24 mouse cellular contexts compared by ENCODE assay signal in the genomic region with DNA sequence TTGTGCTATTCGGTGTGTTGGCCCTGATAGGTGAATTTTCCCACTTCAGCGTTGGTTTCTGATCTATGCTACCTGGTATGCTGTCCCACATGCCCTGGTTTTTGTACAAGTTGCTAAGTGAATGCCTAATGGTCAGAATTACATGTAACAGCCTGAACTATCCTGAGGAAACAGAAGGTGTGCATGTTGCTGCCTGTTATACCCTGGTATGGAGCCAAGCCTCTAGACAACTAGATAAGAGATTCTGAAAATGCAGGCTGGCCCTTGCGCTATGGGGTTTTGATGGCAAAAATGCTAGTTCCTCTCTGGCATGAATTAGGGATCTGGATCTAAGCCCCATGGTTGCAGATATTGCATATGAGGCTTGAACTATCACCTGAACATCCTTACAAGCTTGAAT. TPM values are rescaled to one million over a fixed set of nuclear protein-coding genes. Genes with fewer than 3 reads are reported as not detected.
"Had no signal": no experiment of that assay in that cellular context is flagged by ENCODE, and none has a peak within 500 bp of the region (broad histone marks: within the 10 kb centered on the region; RNA-seq: fewer than 3 reads in every experiment).

No protein-coding gene starts in this region.

- H3K27ac ChIP-seq: neural tube, embryonic 12.5 days; neural tube, embryonic 13.5 days; neural tube, embryonic 15.5 days; stomach, embryonic 15.5 days; stomach, postnatal 0 days had no signal

- H3K4me3 ChIP-seq: neural tube, embryonic 12.5 days; neural tube, embryonic 13.5 days; neural tube, embryonic 15.5 days; stomach, embryonic 15.5 days had no signal

- H3K4me1 ChIP-seq: neural tube, embryonic 12.5 days; neural tube, embryonic 13.5 days; neural tube, embryonic 15.5 days; stomach, embryonic 15.5 days had no signal

- DNase-seq: retina, postnatal 1 day; right cerebral cortex, adult 18-20 months; right cerebral cortex, postnatal 25 days; right cerebral cortex, postnatal 4 days; spleen, adult 18-20 months; thymus, adult 18-20 months; thymus, adult 2 months; thymus, postnatal 14 days; thymus, postnatal 25 days; thymus, postnatal 36 days; thymus, postnatal 4 days had no signal

- H3K9ac ChIP-seq: neural tube, embryonic 12.5 days; neural tube, embryonic 13.5 days; neural tube, embryonic 15.5 days; stomach, embryonic 15.5 days had no signal

- H3K4me2 ChIP-seq: neural tube, embryonic 12.5 days; neural tube, embryonic 13.5 days; neural tube, embryonic 15.5 days; stomach, embryonic 15.5 days had no signal

- H3K36me3 ChIP-seq: neural tube, embryonic 12.5 days; neural tube, embryonic 13.5 days; neural tube, embryonic 15.5 days; stomach, embryonic 15.5 days had no signal

- H3K9me3 ChIP-seq: neural tube, embryonic 12.5 days; neural tube, embryonic 13.5 days; neural tube, embryonic 15.5 days; stomach, embryonic 15.5 days had no signal

- H3K27me3 ChIP-seq: neural tube, embryonic 12.5 days; neural tube, embryonic 15.5 days; stomach, embryonic 15.5 days had no signal

RNA-seq across cellular contexts. Expression of gene Prdx6b, which starts 15.4 kb away (rescaled TPM):
- total RNA-seq: neutrophil, adult 5-6 weeks had no signal
- polyA plus RNA-seq: neural tube, embryonic 12.5 days; neural tube, embryonic 13.5 days; neural tube, embryonic 14.5 days; neural tube, embryonic 15.5 days; small intestine, adult 2 months; spleen, adult 2 months; stomach, embryonic 14.5 days; stomach, embryonic 16.5 days; stomach, postnatal 0 days; thymus, adult 2 months; thymus, postnatal 0 days; urinary bladder, adult 2 months had no signal
